Mouse (Mus musculus): ENCODE results near the gene Frg2f1. TPM values are rescaled to one million over a fixed set of nuclear protein-coding genes. Genes with fewer than 3 reads are reported as not detected.

Frg2f1 gene
- 12.5 and 15.8 TPM in 2 replicates for polyA plus RNA-seq (2012; rRNA removed)

DNA sequence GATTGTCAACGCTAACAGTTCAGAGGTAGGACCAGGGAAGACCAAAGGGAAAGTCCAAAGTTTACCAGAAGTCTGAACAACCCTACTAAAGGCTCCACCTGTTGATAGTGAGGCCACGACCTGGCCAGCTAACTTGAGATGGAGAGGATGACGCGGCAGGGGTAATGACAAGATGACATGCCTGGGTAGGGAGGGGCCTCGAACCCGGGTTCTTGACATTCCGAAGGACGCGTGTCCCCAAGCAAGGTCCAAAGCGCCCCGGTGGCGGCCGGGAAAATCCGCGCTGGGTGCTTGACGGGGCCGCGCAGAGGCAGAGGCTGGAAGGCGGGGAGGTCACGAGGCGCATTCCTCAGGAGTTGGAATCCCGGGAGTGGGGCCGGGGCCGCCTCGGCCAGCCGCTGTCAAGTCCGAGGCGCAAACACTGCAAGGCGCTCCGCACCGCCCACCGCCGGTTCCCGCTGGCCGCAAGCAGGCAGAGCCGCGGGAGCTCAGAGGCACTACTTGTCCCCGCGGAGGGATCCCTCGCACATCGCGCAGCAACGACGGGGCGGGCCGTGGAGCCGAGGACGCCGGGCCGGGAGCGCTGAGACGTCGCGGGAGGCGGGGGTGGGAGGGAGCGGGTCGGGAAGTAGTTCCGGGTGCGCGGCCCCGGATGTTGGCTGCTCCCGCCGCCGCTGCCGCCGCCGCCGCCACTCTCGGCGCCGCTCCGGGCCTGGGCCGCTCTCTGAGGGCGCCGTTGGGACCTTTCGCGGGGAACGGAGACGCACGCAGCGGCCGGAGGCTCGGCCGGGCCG is at the start of gene Frg2f1:
Frg2f1 (minus strand) TSS at position 499 of the 794 bp plus-strand sequence.
- peak within 1 kb of the TSS; percentile 99 for H3K27ac ChIP-seq (ENCODE audit: insufficient read depth, low read length)

DNA sequence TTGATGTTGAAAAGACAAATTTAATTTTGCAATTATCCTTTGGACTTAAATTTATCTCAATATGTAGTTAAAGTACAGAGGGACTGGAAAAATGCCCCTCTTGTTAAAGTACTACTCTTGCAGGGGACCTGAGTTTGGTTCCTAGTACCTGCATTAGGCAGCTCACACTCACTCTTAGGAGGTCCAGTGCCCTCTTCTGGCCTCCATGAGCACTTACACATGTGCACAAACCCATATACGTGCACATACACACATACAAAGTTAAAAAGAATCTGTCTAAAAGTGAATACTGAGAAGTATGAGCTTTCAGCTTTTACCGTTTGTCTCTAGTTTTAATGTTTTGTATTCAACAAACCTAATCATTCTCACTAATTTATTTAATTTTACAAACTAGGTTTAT is 48.7 kb upstream of the Frg2f1 start:
- H3K27ac ChIP-seq (ENCODE audit: insufficient read depth, low read length), result no peak overlapping the region
- peaks cover 3% of the 10 kb centered on the region for H3K4me1 ChIP-seq (ENCODE audit: control insufficient read depth, insufficient read depth, low read length)
- TF ChIP-seq CTCF (IDR thresholded peaks at IDR 0.05; ENCODE audit: extremely low read depth, insufficient read depth, low read length) (no peak), POLR2A (IDR thresholded peaks at IDR 0.05; ENCODE audit: extremely low read depth, insufficient read depth, low read length) (no peak)
- H3K4me3 ChIP-seq (ENCODE audit: insufficient read depth, low read length), result no peak overlapping the region

More for the DNA sequence above, at the start of gene Frg2f1:
- Histone ChIP-seq H3K4me1 (ENCODE audit: control insufficient read depth, insufficient read depth, low read length) (peaks cover 3% of the 10 kb centered on the region; the same call in 1 of the 2 replicates), H3K4me3 (ENCODE audit: insufficient read depth, low read length) (peak within 1 kb of the TSS; percentile 74)
- no peak for TF ChIP-seq POLR2A (IDR thresholded peaks at IDR 0.05; ENCODE audit: extremely low read depth, insufficient read depth, low read length)

DNA sequence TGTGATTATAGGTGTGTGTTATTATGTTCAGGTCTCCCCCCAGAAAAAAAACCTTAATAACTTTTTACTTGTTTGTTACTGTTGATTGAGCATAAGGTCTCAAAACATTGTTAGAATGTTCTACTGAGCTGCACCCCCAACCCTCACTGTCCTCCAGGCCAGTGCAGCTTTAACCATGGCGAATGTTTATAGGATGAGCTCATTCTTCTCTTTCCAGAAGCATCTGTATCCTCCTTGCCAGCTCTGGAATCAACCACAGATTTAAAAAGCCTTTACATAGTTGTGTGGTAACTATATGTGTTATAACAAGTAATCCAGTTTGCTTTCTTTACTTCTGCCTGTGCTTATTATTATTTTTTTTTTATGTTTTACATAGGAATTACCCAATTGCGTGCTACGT is 36.1 kb upstream of the Frg2f1 start:
- H3K4me3 ChIP-seq (ENCODE audit: insufficient read depth, low read length), result no peak overlapping the region
- TF ChIP-seq CTCF (IDR thresholded peaks at IDR 0.05; ENCODE audit: extremely low read depth, insufficient read depth, low read length) (no peak), POLR2A (IDR thresholded peaks at IDR 0.05; ENCODE audit: extremely low read depth, insufficient read depth, low read length) (no peak)
- H3K27ac ChIP-seq (ENCODE audit: insufficient read depth, low read length), result no peak overlapping the region

DNA sequence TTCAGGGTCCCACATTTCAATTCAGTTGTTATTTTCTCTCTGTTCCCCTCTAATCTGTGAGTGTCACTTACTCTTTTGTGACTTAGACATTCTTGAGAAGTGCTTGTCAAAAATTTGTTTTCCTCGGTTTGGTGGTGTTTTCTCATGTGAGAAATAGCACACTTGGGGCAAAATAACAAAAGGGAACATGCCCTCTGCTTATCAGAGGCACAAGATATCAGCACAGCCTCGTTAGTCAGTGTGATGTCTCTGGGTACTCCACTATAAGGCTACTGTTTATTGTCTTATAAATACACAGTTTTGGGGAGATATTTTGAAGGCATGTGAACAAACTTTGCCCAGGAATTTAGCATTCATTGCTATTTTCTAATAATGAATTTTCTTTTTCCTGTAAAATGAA is 35.2 kb upstream of the Frg2f1 start:
- H3K4me3 ChIP-seq (ENCODE audit: insufficient read depth, low read length), result no peak overlapping the region
- no peak overlapping the region for H3K27ac ChIP-seq (ENCODE audit: insufficient read depth, low read length)
- H3K4me1 ChIP-seq (ENCODE audit: control insufficient read depth, insufficient read depth, low read length), result no peaks in the 10 kb centered on the region; the same call in 1 of the 2 replicates
- TF ChIP-seq CTCF (IDR thresholded peaks at IDR 0.05; ENCODE audit: extremely low read depth, insufficient read depth, low read length) (no peak), POLR2A (IDR thresholded peaks at IDR 0.05; ENCODE audit: extremely low read depth, insufficient read depth, low read length) (no peak)

More for the DNA sequence above, 36.1 kb upstream of the Frg2f1 start:
- H3K4me1 ChIP-seq (ENCODE audit: control insufficient read depth, insufficient read depth, low read length), result no peaks in the 10 kb centered on the region; the same call in 1 of the 2 replicates

DNA sequence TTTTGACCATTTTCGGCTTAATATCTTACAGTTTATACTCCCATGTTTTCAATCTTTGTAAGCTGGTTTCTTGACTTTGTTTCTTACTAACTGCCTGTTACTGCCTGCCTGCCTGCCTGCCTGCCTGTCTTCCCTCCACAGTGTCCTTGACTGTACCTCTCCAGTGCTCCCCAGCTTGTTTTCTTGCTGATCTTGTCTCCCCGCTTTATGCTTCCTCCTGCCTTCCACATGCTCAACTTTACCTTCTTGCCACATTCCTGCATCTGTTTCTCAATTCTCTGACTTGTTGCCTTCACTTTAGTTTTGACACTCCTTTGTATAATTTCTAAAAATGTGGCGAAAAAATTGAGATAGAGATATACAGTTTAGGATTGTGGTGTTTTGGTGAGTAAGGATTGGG is 33.4 kb upstream of the Frg2f1 start:
- TF ChIP-seq POLR2A (IDR thresholded peaks at IDR 0.05; ENCODE audit: extremely low read depth, insufficient read depth, low read length), result no peak
- no peak for TF ChIP-seq CTCF (IDR thresholded peaks at IDR 0.05; ENCODE audit: extremely low read depth, insufficient read depth, low read length)
- Histone ChIP-seq H3K4me3 (ENCODE audit: insufficient read depth, low read length) (no peak overlapping the region), H3K4me1 (ENCODE audit: control insufficient read depth, insufficient read depth, low read length) (no peaks in the 10 kb centered on the region; the same call in 1 of the 2 replicates), H3K27ac (ENCODE audit: insufficient read depth, low read length) (no peak overlapping the region)

DNA sequence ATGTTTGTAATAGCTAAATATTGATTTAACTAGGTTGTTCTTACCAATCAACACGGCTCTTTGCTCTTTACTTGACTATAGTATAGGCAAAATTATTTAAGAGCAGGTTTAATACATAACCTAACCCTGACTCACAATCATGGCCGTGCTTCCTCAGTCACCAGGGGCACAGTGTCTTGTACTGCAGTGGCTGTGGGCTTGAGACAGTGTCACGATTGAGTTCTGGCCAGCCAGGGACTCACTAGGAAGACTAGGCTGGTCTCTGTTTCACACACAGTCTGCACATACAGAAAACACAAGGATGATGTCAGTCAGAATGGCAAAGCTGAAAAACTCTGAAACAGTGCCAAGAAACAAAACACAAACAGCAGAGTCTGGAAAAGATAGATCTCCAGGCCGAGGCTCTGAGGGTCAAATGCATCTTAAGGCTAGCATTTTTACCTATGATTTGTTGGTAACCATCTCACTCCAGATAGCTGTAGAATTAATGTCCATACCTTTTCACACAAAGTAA is 27.1 kb upstream of the Frg2f1 start:
- H3K27ac ChIP-seq (ENCODE audit: insufficient read depth, low read length), result no peak overlapping the region
- H3K4me3 ChIP-seq (ENCODE audit: insufficient read depth, low read length), result no peak overlapping the region
- H3K4me1 ChIP-seq (ENCODE audit: control insufficient read depth, insufficient read depth, low read length), result peaks cover 4% of the 10 kb centered on the region
- TF ChIP-seq CTCF (IDR thresholded peaks at IDR 0.05; ENCODE audit: extremely low read depth, insufficient read depth, low read length), result no peak
- TF ChIP-seq POLR2A (IDR thresholded peaks at IDR 0.05; ENCODE audit: extremely low read depth, insufficient read depth, low read length), result no peak

DNA sequence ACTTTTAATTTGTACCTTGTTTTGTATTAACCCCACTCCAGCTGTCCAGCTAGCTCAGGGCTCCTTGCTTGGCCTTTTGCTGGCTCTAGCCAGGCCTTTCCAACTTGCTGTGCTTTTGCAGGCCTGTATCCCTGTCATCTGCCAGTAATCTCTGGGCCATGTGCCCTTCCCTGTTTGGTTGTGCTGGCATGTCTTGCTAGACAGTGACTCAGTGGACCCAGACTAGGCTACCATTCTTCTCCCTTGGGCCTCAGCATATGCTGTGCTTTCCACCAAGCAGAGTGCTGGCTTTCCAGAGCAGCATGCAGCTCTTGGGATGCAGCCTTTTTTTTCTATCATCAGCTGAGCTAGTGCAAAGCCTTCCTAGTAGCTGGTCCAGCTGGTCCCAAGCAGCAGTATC is 23.8 kb upstream of the Frg2f1 start:
- Histone ChIP-seq H3K4me3 (ENCODE audit: insufficient read depth, low read length) (no peak overlapping the region), H3K4me1 (ENCODE audit: control insufficient read depth, insufficient read depth, low read length) (peaks cover 4% of the 10 kb centered on the region), H3K27ac (ENCODE audit: insufficient read depth, low read length) (no peak overlapping the region)
- TF ChIP-seq CTCF (IDR thresholded peaks at IDR 0.05; ENCODE audit: extremely low read depth, insufficient read depth, low read length) (no peak), POLR2A (IDR thresholded peaks at IDR 0.05; ENCODE audit: extremely low read depth, insufficient read depth, low read length) (no peak)

DNA sequence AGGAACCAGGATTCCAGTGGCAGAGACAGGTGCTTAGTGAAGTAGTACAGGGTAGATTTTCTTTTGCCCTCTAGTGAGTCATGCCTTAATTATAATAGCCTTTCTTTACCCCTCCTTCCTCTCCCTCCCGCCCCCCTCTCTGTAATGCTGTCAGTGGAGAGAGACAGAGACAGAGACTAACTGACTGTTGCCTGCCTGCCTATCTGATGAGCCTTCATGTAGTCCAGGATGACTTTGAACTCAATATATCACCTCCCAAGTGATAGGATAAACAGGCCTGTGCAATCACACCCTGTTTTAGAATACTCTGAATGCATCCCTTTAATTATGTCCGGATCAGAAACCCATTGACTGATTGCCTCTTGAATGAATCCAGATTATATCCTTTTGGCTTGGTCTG is 16.1 kb upstream of the Frg2f1 start:
- Histone ChIP-seq H3K4me3 (ENCODE audit: insufficient read depth, low read length) (no peak overlapping the region), H3K4me1 (ENCODE audit: control insufficient read depth, insufficient read depth, low read length) (peaks cover 2% of the 10 kb centered on the region; the same call in 1 of the 2 replicates), H3K27ac (ENCODE audit: insufficient read depth, low read length) (no peak overlapping the region)
- no peak for TF ChIP-seq CTCF (IDR thresholded peaks at IDR 0.05; ENCODE audit: extremely low read depth, insufficient read depth, low read length)
- no peak for TF ChIP-seq POLR2A (IDR thresholded peaks at IDR 0.05; ENCODE audit: extremely low read depth, insufficient read depth, low read length)

DNA sequence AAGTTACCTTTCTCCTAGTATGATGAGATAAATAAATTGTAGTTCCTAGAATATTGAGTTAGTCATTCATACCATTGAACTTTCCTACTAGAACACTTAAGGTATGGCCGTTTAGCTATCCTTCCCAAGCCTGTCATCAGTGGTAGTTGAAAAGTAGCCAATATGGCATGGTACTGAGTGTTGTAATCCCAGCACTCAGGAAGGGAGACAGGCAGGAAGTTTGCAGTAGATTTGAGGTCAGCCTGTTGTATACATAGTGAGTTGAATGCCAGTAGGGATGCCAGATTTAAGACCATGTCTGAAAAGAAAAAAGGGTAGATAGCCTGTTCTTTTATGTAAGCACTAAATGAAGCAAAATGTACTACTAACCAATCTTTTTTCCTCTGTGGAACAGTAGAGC is 11.5 kb upstream of the Frg2f1 start:
- TF ChIP-seq CTCF (IDR thresholded peaks at IDR 0.05; ENCODE audit: extremely low read depth, insufficient read depth, low read length) (no peak), POLR2A (IDR thresholded peaks at IDR 0.05; ENCODE audit: extremely low read depth, insufficient read depth, low read length) (no peak)
- Histone ChIP-seq H3K27ac (ENCODE audit: insufficient read depth, low read length) (no peak overlapping the region), H3K4me1 (ENCODE audit: control insufficient read depth, insufficient read depth, low read length) (peaks cover 3% of the 10 kb centered on the region; the same call in 1 of the 2 replicates), H3K4me3 (ENCODE audit: insufficient read depth, low read length) (no peak overlapping the region)

DNA sequence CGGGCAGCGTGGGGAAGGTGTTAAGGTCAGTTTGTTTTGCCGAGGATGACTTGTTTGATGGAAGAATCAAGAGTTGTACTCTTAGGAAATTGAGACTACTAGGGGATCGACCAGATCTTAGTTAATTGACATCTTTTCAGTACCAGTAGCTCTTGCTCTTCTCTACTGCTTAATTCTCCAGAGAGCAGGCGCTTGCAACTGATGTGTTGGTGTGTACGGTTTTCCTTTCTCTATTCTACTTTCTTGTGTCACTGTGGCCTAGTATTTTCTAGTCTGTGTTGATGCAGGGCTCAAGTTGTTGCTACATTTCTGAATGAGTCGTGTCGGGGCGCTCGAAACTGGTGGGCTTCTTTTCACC is 1.2 kb upstream of the Frg2f1 start:
- H3K4me3 ChIP-seq (ENCODE audit: insufficient read depth, low read length), result peak overlapping the region; percentile 74
- TF ChIP-seq POLR2A (IDR thresholded peaks at IDR 0.05; ENCODE audit: extremely low read depth, insufficient read depth, low read length) (no peak), CTCF (IDR thresholded peaks at IDR 0.05; ENCODE audit: extremely low read depth, insufficient read depth, low read length) (no peak)
- H3K27ac ChIP-seq (ENCODE audit: insufficient read depth, low read length), result peak overlapping the region; percentile 21; the same call in 1 of the 2 replicates
- H3K4me1 ChIP-seq (ENCODE audit: control insufficient read depth, insufficient read depth, low read length), result peaks cover 3% of the 10 kb centered on the region; the same call in 1 of the 2 replicates
